In the genomic region with DNA sequence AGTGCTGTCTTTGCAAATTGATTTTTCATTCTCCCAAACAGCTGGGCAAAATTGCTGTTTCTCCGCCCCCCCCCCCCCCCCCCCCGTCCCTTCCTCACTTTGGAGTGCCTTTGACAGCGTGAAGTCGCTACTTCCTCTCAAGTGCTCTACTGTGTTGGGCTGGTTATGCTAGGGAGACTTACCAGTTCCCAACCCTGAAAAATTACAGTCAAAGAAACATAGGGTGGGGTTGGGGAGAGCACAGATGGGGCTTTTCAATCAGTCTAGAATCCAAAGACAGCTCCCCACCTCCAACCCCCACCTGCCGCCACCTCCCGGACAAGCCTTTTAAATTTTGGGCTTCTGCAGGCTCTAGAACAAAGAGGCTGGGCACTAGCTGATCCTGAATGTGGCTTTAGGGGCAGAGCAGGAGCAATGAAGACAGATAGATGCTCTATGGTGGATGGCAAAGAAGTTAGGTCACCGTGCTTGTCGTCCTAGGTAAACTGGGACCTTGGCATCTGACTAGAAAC, we compare ENCODE assay signal across 8 mouse cellular contexts. TPM values are rescaled to one million over a fixed set of nuclear protein-coding genes. Genes with fewer than 3 reads are reported as not detected.
A peak's percentile ranks its signal among the peaks of the same experiment; 100 is the strongest.
DNase-seq lines count a peak whose midpoint lies in the region; ATAC-seq and TF ChIP-seq lines count a peak whose summit lies in the region.

No protein-coding gene starts in this region.

- peak overlapping the region; percentile 88 for H3K4me3 ChIP-seq in left cerebral cortex, adult 2 months
- H3K4me3 ChIP-seq in bone marrow macrophage, adult 2 months (ENCODE audit: insufficient read depth, low read length) = peak overlapping the region; percentile 67
- peak overlapping the region; percentile 77 for H3K4me3 ChIP-seq in forebrain, embryonic 13.5 days
- H3K4me3 ChIP-seq in liver, embryonic 12.5 days = peak overlapping the region; percentile 62
- peak overlapping the region; percentile 51 for H3K4me3 ChIP-seq in stomach, embryonic 14.5 days (ENCODE audit: low read depth, low read length)

- no peaks in the 10 kb centered on the region for H3K9me3 ChIP-seq in forebrain, embryonic 13.5 days (replicated peaks)
- no peaks in the 10 kb centered on the region for H3K9me3 ChIP-seq in liver, embryonic 12.5 days (replicated peaks)
- H3K9me3 ChIP-seq in stomach, embryonic 14.5 days (ENCODE audit: control insufficient read depth, low read depth, low read length) = no peaks in the 10 kb centered on the region

- 4% methylated on average over 8 of the region's 8 CpGs for WGBS in forebrain, embryonic 13.5 days
- 12% methylated on average over 6 of the region's 8 CpGs for WGBS in liver, embryonic 12.5 days (ENCODE audit: insufficient replicate concordance)
- 2% methylated on average over 7 of the region's 8 CpGs for WGBS in stomach, embryonic 14.5 days

- peaks cover 12% of the 10 kb centered on the region for H3K4me1 ChIP-seq in bone marrow macrophage, adult 2 months (ENCODE audit: control insufficient read depth, insufficient read depth, low read length)
- peaks cover 80% of the 10 kb centered on the region for H3K4me1 ChIP-seq in forebrain, embryonic 13.5 days
- H3K4me1 ChIP-seq in liver, embryonic 12.5 days = peaks cover 31% of the 10 kb centered on the region
- H3K4me1 ChIP-seq in stomach, embryonic 14.5 days (ENCODE audit: control insufficient read depth, insufficient read depth, low read length) = peaks cover 14% of the 10 kb centered on the region

- no peaks in the 10 kb centered on the region for H3K27me3 ChIP-seq in forebrain, embryonic 13.5 days
- H3K27me3 ChIP-seq in liver, embryonic 12.5 days (replicated peaks) = peaks cover 64% of the 10 kb centered on the region
- no peaks in the 10 kb centered on the region for H3K27me3 ChIP-seq in stomach, embryonic 14.5 days (ENCODE audit: control insufficient read depth, insufficient read depth, low read length)

- H3K9ac ChIP-seq in forebrain, embryonic 13.5 days = peak overlapping the region; percentile 96
- H3K9ac ChIP-seq in liver, embryonic 12.5 days = peak overlapping the region; percentile 59
- 0 out of 2 replicates have a peak overlapping the region, but pooled peaks have one; percentile 65 for H3K9ac ChIP-seq in stomach, embryonic 14.5 days (replicated peaks; ENCODE audit: low read depth, low read length)

- H3K36me3 ChIP-seq in forebrain, embryonic 13.5 days (ENCODE audit: poor library complexity, severe bottlenecking) = no peaks in the 10 kb centered on the region
- no peaks in the 10 kb centered on the region for H3K36me3 ChIP-seq in liver, embryonic 12.5 days
- H3K36me3 ChIP-seq in stomach, embryonic 14.5 days (ENCODE audit: control insufficient read depth, insufficient read depth, low read length) = no peaks in the 10 kb centered on the region

- peak overlapping the region; percentile 92 for H3K4me2 ChIP-seq in forebrain, embryonic 13.5 days
- H3K4me2 ChIP-seq in liver, embryonic 12.5 days = peak overlapping the region; percentile 90
- H3K4me2 ChIP-seq in stomach, embryonic 14.5 days (replicated peaks; ENCODE audit: low read depth, low read length) = peak overlapping the region; percentile 98

- no peak for DNase-seq in left cerebral cortex, adult 2 months (ENCODE audit: extremely low spot score in 1 of 2, low spot score in 2 of 2)
- no peak for DNase-seq in left cerebral cortex, adult 8-10 months (ENCODE audit: low spot score in 2 of 2)
- no peak for DNase-seq in layer of hippocampus, postnatal 25 days (ENCODE audit: extremely low spot score in 1 of 2, low spot score in 1 of 2)
- DNase-seq in adrenal gland, adult 2 months = no peak

- intact Hi-C loops in left cerebral cortex, adult 2 months (cut with DNase I) = no loop called here

- ATAC-seq in forebrain, embryonic 13.5 days = peak; percentile 70
- no peak for ATAC-seq in liver, embryonic 12.5 days
- no peak for ATAC-seq in stomach, embryonic 14.5 days (ENCODE audit: insufficient number of reproducible peaks, insufficient read depth, low FRiP score, low read depth)

- no peak for TF ChIP-seq CTCF in left cerebral cortex, adult 2 months (IDR thresholded peaks at IDR 0.05)
- no peak for TF ChIP-seq CTCF in bone marrow macrophage, adult 2 months (IDR thresholded peaks at IDR 0.05; ENCODE audit: low read depth, low read length)

- H3K27ac ChIP-seq in left cerebral cortex, adult 2 months = peak overlapping the region; percentile 97
- H3K27ac ChIP-seq in bone marrow macrophage, adult 2 months (ENCODE audit: insufficient read depth, low read depth, low read length) = no peak overlapping the region
- H3K27ac ChIP-seq in forebrain, embryonic 13.5 days = peak overlapping the region; percentile 93
- H3K27ac ChIP-seq in liver, embryonic 12.5 days = no peak overlapping the region
- H3K27ac ChIP-seq in stomach, embryonic 14.5 days (ENCODE audit: low read length) = no peak overlapping the region; the same call in 1 of the 2 replicates

- no peak for TF ChIP-seq POLR2A in bone marrow macrophage, adult 2 months (IDR thresholded peaks at IDR 0.05; ENCODE audit: borderline replicate concordance, low read depth, low read length)

RNA-seq across cellular contexts. Expression of gene Trim2, which starts 46.6 kb away (rescaled TPM):
- 100 to 1,000 TPM; 246 to 280 TPM for total RNA-seq in left cerebral cortex, adult 2 months (2021)
- total RNA-seq in left cerebral cortex, adult 8-10 months (2022) = 100 to 1,000 TPM; 252 to 273 (median 260) TPM
- 2.0 and 2.1 TPM in 2 replicates for polyA plus RNA-seq in bone marrow macrophage, adult 2 months (2012; ENCODE audit: insufficient read depth, insufficient read length, missing spikeins)
- polyA plus RNA-seq in forebrain, embryonic 13.5 days (2015; fragmentation: Nextera tagmentation; extraction: Ambion mirVana) = 130 and 138 TPM in 2 replicates
- polyA plus RNA-seq in liver, embryonic 12.5 days (2016; fragmentation: Nextera tagmentation; extraction: Ambion mirVana) = 4.0 and 5.2 TPM in 2 replicates
- polyA plus RNA-seq in stomach, embryonic 14.5 days (2014; fragmentation: Nextera tagmentation; extraction: Ambion mirVana) = 37.1 and 38.0 TPM in 2 replicates
- total RNA-seq in layer of hippocampus, postnatal 25 days (2021) = 100 to 1,000 TPM; 403 to 407 TPM
- total RNA-seq in adrenal gland, adult 2 months (2021) = 100 to 1,000 TPM in 1 of 2 experiments, 10 to 100 TPM in 1; 34.1 to 125 TPM
- polyA plus RNA-seq in adrenal gland, adult 2 months (2012; rRNA removed) = 58.3 and 115 TPM in 2 replicates

Comparison
In these comparisons a context has a peak if more than half of its experiments do, and no peak if none do; other contexts are left out.
1. H3K27ac ChIP-seq: peak in left cerebral cortex, adult 2 months (single experiment) and forebrain, embryonic 13.5 days (single experiment); none in bone marrow macrophage, adult 2 months (single experiment), liver, embryonic 12.5 days (single experiment) and stomach, embryonic 14.5 days (single experiment).
2. Peak in every context shown above with its lines, with median percentiles within 50 percentile points of each other: H3K4me3 ChIP-seq, H3K4me2 ChIP-seq and H3K9ac ChIP-seq.